Mouse (Mus musculus) cerebellum, adult 2 months (tissue): Measurements from ENCODE around the gene Npsr1. TPM values are rescaled to one million over a fixed set of nuclear protein-coding genes. Genes with fewer than 3 reads are reported as not detected.

Experiments used
- DNase-seq, 2 experiments: peaks; one replicate each; pipeline ENCODE4 v3.0.0; 2021
- H3K27ac ChIP-seq: fragments of 200-500 bp; 2 replicates; pipeline ENCODE4 v1.5.1; 2012; ENCODE audit warnings: low read length, control low read depth, inconsistent platforms; ENCODE audit not compliant: insufficient read depth
- H3K27me3 ChIP-seq: fragments of 200-500 bp; 2 replicates; pipeline ENCODE4 v1.6.1; 2012; ENCODE audit warnings: inconsistent platforms, mild to moderate bottlenecking, low read length, moderate library complexity; ENCODE audit not compliant: control insufficient read depth, insufficient read depth
- H3K4me1 ChIP-seq: fragments of 200-500 bp; 2 replicates; pipeline ENCODE4 v1.6.1; 2011; ENCODE audit warnings: low read length; ENCODE audit not compliant: control insufficient read depth, insufficient read depth
- H3K4me3 ChIP-seq: fragments of 200-500 bp; replicated peaks from 2 replicates; pipeline ENCODE3; 2011; ENCODE audit warnings: mild to moderate bottlenecking, low read depth, low read length, control low read depth; ENCODE audit not compliant: insufficient read depth
- CTCF ChIP-seq: fragments of 200-500 bp; IDR thresholded peaks from 2 replicates; pipeline ENCODE4 v1.5.1; 2011; ENCODE audit warnings: low read depth, mild to moderate bottlenecking, control low read depth, low read length, moderate library complexity, borderline replicate concordance; ENCODE audit not compliant: insufficient read depth
- POLR2A ChIP-seq: fragments of 200-500 bp; IDR thresholded peaks from 2 replicates; pipeline ENCODE4 v1.6.1; 2011; ENCODE audit warnings: low read length, control low read depth, borderline replicate concordance; ENCODE audit not compliant: insufficient read depth
- WGBS: fragments of 180-500 bp; shearing (Covaris S2); methylation state at CpG from one replicate; pipeline ENCODE4 v1.1.7; 2018; 5-methylcytosine and 5-hydroxymethylcytosine counted together
- polyA plus RNA-seq: library from polyadenylated mRNA; depleted of rRNA; stranded (reverse); fragments of >200 nt; gene quantifications from 2 replicates; pipeline ENCODE4 v1.2.3, GENCODE M21; 2012

Gene Npsr1
- polyA plus RNA-seq, 1 experiment: 0.28 TPM

- no peak for DNase-seq
- H3K27me3 ChIP-seq: no peaks in the 10 kb centered on the region; the same call in 1 of the 2 replicates
- H3K27ac ChIP-seq: no peak overlapping the region
- TF ChIP-seq POLR2A: no peak
- TF ChIP-seq CTCF: no peak
- no peaks in the 10 kb centered on the region for H3K4me1 ChIP-seq
- 55% methylated on average over 6 of the region's 6 CpGs for WGBS
- no peak overlapping the region for H3K4me3 ChIP-seq
Measured at GRCm38 (mm10) chr9:24291385-24291784, 193.6 kb downstream of the Npsr1 start.

- Histone ChIP-seq H3K4me3 (no peak overlapping the region), H3K4me1 (no peaks in the 10 kb centered on the region), H3K27ac (no peak overlapping the region), H3K27me3 (no peaks in the 10 kb centered on the region; the same call in 1 of the 2 replicates)
- TF ChIP-seq CTCF: no peak
- TF ChIP-seq POLR2A: no peak
- no peak for DNase-seq
- WGBS: 66% methylated on average over 12 of the region's 12 CpGs
Measured at GRCm38 (mm10) chr9:24293252-24293959, 195.6 kb downstream of the Npsr1 start.

- Histone ChIP-seq H3K27me3 (no peaks in the 10 kb centered on the region), H3K4me3 (no peak overlapping the region), H3K27ac (no peak overlapping the region), H3K4me1 (no peaks in the 10 kb centered on the region; the same call in 1 of the 2 replicates)
- DNase-seq: no peak
- TF ChIP-seq POLR2A (no peak), CTCF (no peak)
- 18% methylated on average over 6 of the region's 6 CpGs for WGBS
Measured at GRCm38 (mm10) chr9:24302906-24303305, 205.1 kb downstream of the Npsr1 start.

- 49% methylated on average over 5 of the region's 5 CpGs for WGBS
- Histone ChIP-seq H3K27me3 (no peaks in the 10 kb centered on the region), H3K4me1 (no peaks in the 10 kb centered on the region; the same call in 1 of the 2 replicates), H3K4me3 (no peak overlapping the region), H3K27ac (no peak overlapping the region)
- no peak for DNase-seq
- TF ChIP-seq POLR2A: no peak
- no peak for TF ChIP-seq CTCF
Measured at GRCm38 (mm10) chr9:24306990-24307389, 209.2 kb downstream of the Npsr1 start.

GRCm38 (mm10) chr9:24307400-24307799 lies 209.6 kb downstream of the Npsr1 start:
- no peak for DNase-seq
- H3K4me1 ChIP-seq: no peaks in the 10 kb centered on the region; the same call in 1 of the 2 replicates
- no peak overlapping the region for H3K4me3 ChIP-seq
- no peak overlapping the region for H3K27ac ChIP-seq
- TF ChIP-seq CTCF (no peak), POLR2A (no peak)
- WGBS: 34% methylated on average over 3 of the region's 3 CpGs
- no peaks in the 10 kb centered on the region for H3K27me3 ChIP-seq

- Histone ChIP-seq H3K4me3 (no peak overlapping the region), H3K27ac (no peak overlapping the region), H3K27me3 (no peaks in the 10 kb centered on the region), H3K4me1 (no peaks in the 10 kb centered on the region)
- 96% methylated on average over 2 of the region's 2 CpGs for WGBS
- no peak for DNase-seq
- TF ChIP-seq POLR2A (no peak), CTCF (no peak)
Measured at GRCm38 (mm10) chr9:24315835-24316234, 218.0 kb downstream of the Npsr1 start.

- Histone ChIP-seq H3K4me3 (no peak overlapping the region), H3K27ac (no peak overlapping the region), H3K4me1 (no peaks in the 10 kb centered on the region), H3K27me3 (no peaks in the 10 kb centered on the region)
- TF ChIP-seq CTCF (no peak), POLR2A (no peak)
- 61% methylated on average over 2 of the region's 2 CpGs for WGBS
- no peak for DNase-seq
Measured at GRCm38 (mm10) chr9:24331661-24332060, 233.9 kb downstream of the Npsr1 start.

- no peaks in the 10 kb centered on the region for H3K4me1 ChIP-seq
- no peak for TF ChIP-seq POLR2A
- TF ChIP-seq CTCF: no peak
- WGBS: 44% methylated on average over 3 of the region's 3 CpGs
- H3K27ac ChIP-seq: no peak overlapping the region
- no peak overlapping the region for H3K4me3 ChIP-seq
- H3K27me3 ChIP-seq: no peaks in the 10 kb centered on the region
- peak in 1 of 2 experiments; percentile 17 for DNase-seq
Measured at GRCm38 (mm10) chr9:24341321-24341720, 243.5 kb downstream of the Npsr1 start.
